In genomic region chr4:82456908-82457307, GRCm38 (mm10) we compare ENCODE assay signal across 19 mouse cellular contexts.
A peak's percentile ranks its signal among the peaks of the same experiment; 100 is the strongest.
DNase-seq lines count a peak whose midpoint lies in the region; ATAC-seq and TF ChIP-seq lines count a peak whose summit lies in the region.
"Had no signal": no experiment of that assay in that cellular context is flagged by ENCODE, and none has a peak within 500 bp of the region (broad histone marks: within the 10 kb centered on the region; RNA-seq: fewer than 3 reads in every experiment).

No protein-coding gene starts in this region.

- DNase-seq in gastrocnemius, adult 2 months: no peak
- no peak for DNase-seq in gastrocnemius, postnatal 4 days (ENCODE audit: low spot score in 2 of 2)
- DNase-seq in kidney, postnatal 14 days: no peak
- no peak for DNase-seq in midbrain, embryonic 11.5 days (ENCODE audit: low spot score, missing footprints)
- no peak for DNase-seq in right cerebral cortex, postnatal 25 days
- DNase-seq: adrenal gland, postnatal 10 days; B cell, adult 2 months; cerebellum, adult 18-20 months; heart, adult 2 months; heart, postnatal 14 days; liver, embryonic 13.5 days; thymus, adult 2 months had no signal

- ATAC-seq in kidney, embryonic 16.5 days (ENCODE audit: low FRiP score, low TSS enrichment): peak; percentile 80
- peak; percentile 68 for ATAC-seq in midbrain, embryonic 13.5 days
- no peak for ATAC-seq in midbrain, embryonic 11.5 days (ENCODE audit: low FRiP score)
- ATAC-seq: intestine, embryonic 16.5 days; lung, postnatal 0 days had no signal

- H3K4me2 ChIP-seq in kidney, embryonic 16.5 days (replicated peaks; ENCODE audit: low read depth, low read length): no peak overlapping the region
- no peak overlapping the region for H3K4me2 ChIP-seq in midbrain, embryonic 13.5 days (replicated peaks)
- H3K4me2 ChIP-seq in midbrain, embryonic 11.5 days: no peak overlapping the region
- H3K4me2 ChIP-seq: embryonic facial prominence, embryonic 12.5 days; hindbrain, embryonic 14.5 days; liver, embryonic 13.5 days; stomach, embryonic 15.5 days had no signal

- no peak for TF ChIP-seq CTCF in gastrocnemius, adult 2 months (IDR thresholded peaks at IDR 0.05)

- H3K27me3 ChIP-seq in kidney, embryonic 16.5 days (ENCODE audit: insufficient read depth, low read length): no peaks in the 10 kb centered on the region
- no peaks in the 10 kb centered on the region for H3K27me3 ChIP-seq in midbrain, embryonic 13.5 days
- H3K27me3 ChIP-seq in midbrain, embryonic 11.5 days (ENCODE audit: control insufficient read depth, insufficient read depth, low read length): no peaks in the 10 kb centered on the region
- H3K27me3 ChIP-seq: embryonic facial prominence, embryonic 12.5 days; liver, embryonic 13.5 days; stomach, embryonic 15.5 days had no signal

- peaks cover 29% of the 10 kb centered on the region for H3K4me1 ChIP-seq in kidney, embryonic 16.5 days (ENCODE audit: insufficient read depth, low read length)
- peaks cover 30% of the 10 kb centered on the region for H3K4me1 ChIP-seq in midbrain, embryonic 13.5 days (replicated peaks)
- H3K4me1 ChIP-seq in midbrain, embryonic 11.5 days (ENCODE audit: control insufficient read depth, insufficient read depth, low read length): no peaks in the 10 kb centered on the region

- intact Hi-C loops in gastrocnemius, adult 2 months (cut with DNase I): no loop called here

- H3K9ac ChIP-seq in kidney, embryonic 16.5 days (replicated peaks; ENCODE audit: low read length): no peak overlapping the region
- no peak overlapping the region for H3K9ac ChIP-seq in midbrain, embryonic 13.5 days (replicated peaks)
- H3K9ac ChIP-seq in midbrain, embryonic 11.5 days (ENCODE audit: low read length): no peak overlapping the region
- H3K9ac ChIP-seq: embryonic facial prominence, embryonic 12.5 days; hindbrain, embryonic 14.5 days; liver, embryonic 13.5 days; stomach, embryonic 15.5 days had no signal

- peak overlapping the region; percentile 50; the same call in 1 of the 2 replicates for H3K27ac ChIP-seq in gastrocnemius, adult 2 months
- H3K27ac ChIP-seq in kidney, embryonic 16.5 days (ENCODE audit: low read length): no peak overlapping the region
- no peak overlapping the region for H3K27ac ChIP-seq in midbrain, embryonic 13.5 days
- no peak overlapping the region for H3K27ac ChIP-seq in midbrain, embryonic 11.5 days (ENCODE audit: low read depth, low read length)
- H3K27ac ChIP-seq: hindbrain, embryonic 14.5 days; liver, embryonic 13.5 days; stomach, embryonic 15.5 days had no signal

- H3K9me3 ChIP-seq in kidney, embryonic 16.5 days (ENCODE audit: low read length): no peaks in the 10 kb centered on the region
- H3K9me3 ChIP-seq in midbrain, embryonic 13.5 days: no peaks in the 10 kb centered on the region
- H3K9me3 ChIP-seq in midbrain, embryonic 11.5 days (ENCODE audit: control insufficient read depth, low read length): no peaks in the 10 kb centered on the region
- H3K9me3 ChIP-seq: embryonic facial prominence, embryonic 12.5 days; liver, embryonic 13.5 days; stomach, embryonic 15.5 days had no signal

- no peak overlapping the region for H3K4me3 ChIP-seq in gastrocnemius, adult 2 months
- no peak overlapping the region for H3K4me3 ChIP-seq in kidney, embryonic 16.5 days (ENCODE audit: low read length)
- no peak overlapping the region for H3K4me3 ChIP-seq in midbrain, embryonic 13.5 days (replicated peaks)
- no peak overlapping the region for H3K4me3 ChIP-seq in midbrain, embryonic 11.5 days (ENCODE audit: low read depth, low read length)
- H3K4me3 ChIP-seq: embryonic facial prominence, embryonic 12.5 days; heart, adult 2 months; liver, embryonic 13.5 days; stomach, embryonic 15.5 days had no signal

- H3K36me3 ChIP-seq in kidney, embryonic 16.5 days (ENCODE audit: insufficient read depth, low read length): no peaks in the 10 kb centered on the region
- no peaks in the 10 kb centered on the region for H3K36me3 ChIP-seq in midbrain, embryonic 13.5 days
- H3K36me3 ChIP-seq in midbrain, embryonic 11.5 days (ENCODE audit: control insufficient read depth, insufficient read depth, low read length): no peaks in the 10 kb centered on the region
- H3K36me3 ChIP-seq: embryonic facial prominence, embryonic 12.5 days; liver, embryonic 13.5 days; stomach, embryonic 15.5 days had no signal

- 78% methylated on average over 5 of the region's 5 CpGs for WGBS in kidney, embryonic 16.5 days
- 83% methylated on average over 5 of the region's 5 CpGs for WGBS in midbrain, embryonic 13.5 days
- 93% methylated on average over 5 of the region's 5 CpGs for WGBS in midbrain, embryonic 11.5 days
